Mouse (Mus musculus) myocyte (in vitro differentiated cells): ENCODE data around the gene Arl15. TPM values are rescaled to one million over a fixed set of nuclear protein-coding genes. Genes with fewer than 3 reads are reported as not detected.

Source experiments
- H3K27me3 ChIP-seq: one replicate; pipeline ENCODE4 v1.6.1; 2011; ENCODE audit not compliant: control insufficient read depth, insufficient read depth, insufficient read length
- H3K36me3 ChIP-seq: one replicate; pipeline ENCODE4 v1.6.1; 2011; ENCODE audit not compliant: control insufficient read depth, insufficient read depth
- H3K4me2 ChIP-seq: one replicate; pipeline ENCODE4 v1.6.1; 2011; ENCODE audit warnings: low read depth, control low read depth
- H3K4me3 ChIP-seq: one replicate; pipeline ENCODE4 v1.5.1; 2011; ENCODE audit warnings: mild to moderate bottlenecking, control low read depth, moderate library complexity
- H3K79me2 ChIP-seq: one replicate; pipeline ENCODE4 v1.6.1; 2011; ENCODE audit not compliant: control insufficient read depth, insufficient read depth
- H3ac ChIP-seq: one replicate; pipeline ENCODE4 v1.6.1; 2011; ENCODE audit not compliant: control insufficient read depth, insufficient read length
- CEBPB ChIP-seq: IDR thresholded peaks from 2 replicates; pipeline ENCODE4 v1.6.1; 2011; ENCODE audit warnings: mild to moderate bottlenecking, moderate library complexity; ENCODE audit not compliant: poor library complexity, insufficient read depth, severe bottlenecking
- E2F4 ChIP-seq: IDR thresholded peaks from one replicate; pipeline ENCODE4 v1.6.1; 2011; ENCODE audit warnings: mild to moderate bottlenecking, control low read depth, moderate library complexity; ENCODE audit not compliant: insufficient read depth
- MAX ChIP-seq: IDR thresholded peaks from one replicate; pipeline ENCODE4 v1.6.1; 2011; ENCODE audit warnings: low read depth, mild to moderate bottlenecking, control low read depth
- MYOD1 ChIP-seq, 3 experiments: IDR thresholded peaks; one replicate each; pipeline ENCODE4 v1.6.1; 2011; ENCODE audit warnings: control low read depth in 2 of 3, low read depth in 2 of 3, mild to moderate bottlenecking in 2 of 3, moderate library complexity in 1 of 3; ENCODE audit not compliant: insufficient read length in 2 of 3, control insufficient read depth in 1 of 3
- MYOG ChIP-seq, 3 experiments: IDR thresholded peaks; one replicate each; pipeline ENCODE4 v1.6.1; 2011; ENCODE audit warnings: control low read depth in 2 of 3, low read depth in 2 of 3, mild to moderate bottlenecking in 2 of 3; ENCODE audit not compliant: insufficient read length in 2 of 3, control insufficient read depth in 1 of 3, insufficient read depth in 1 of 3
- POLR2A ChIP-seq: IDR thresholded peaks from one replicate; pipeline ENCODE4 v1.6.1; 2011; ENCODE audit warnings: low read depth, mild to moderate bottlenecking, control low read depth, moderate library complexity; ENCODE audit not compliant: insufficient read length
- POLR2AphosphoS2 ChIP-seq: IDR thresholded peaks from one replicate; pipeline ENCODE4 v1.6.1; 2011; ENCODE audit warnings: low read depth, control low read depth; ENCODE audit not compliant: insufficient read length
- REST ChIP-seq: IDR thresholded peaks from one replicate; pipeline ENCODE4 v1.6.1; 2011; ENCODE audit warnings: mild to moderate bottlenecking, control low read depth, moderate library complexity; ENCODE audit not compliant: insufficient read depth, insufficient read length
- SRF ChIP-seq: IDR thresholded peaks from one replicate; pipeline ENCODE4 v1.6.1; 2011; ENCODE audit warnings: low read depth; ENCODE audit not compliant: control insufficient read depth, insufficient read length
- TCF12 ChIP-seq: IDR thresholded peaks from one replicate; pipeline ENCODE4 v1.6.1; 2011; ENCODE audit warnings: mild to moderate bottlenecking, control low read depth; ENCODE audit not compliant: poor library complexity, insufficient read depth, severe bottlenecking
- TCF3 ChIP-seq: IDR thresholded peaks from one replicate; pipeline ENCODE4 v1.6.1; 2011; ENCODE audit warnings: low read depth, control low read depth; ENCODE audit not compliant: insufficient read length
- USF1 ChIP-seq: IDR thresholded peaks from one replicate; pipeline ENCODE4 v1.6.1; 2011; ENCODE audit warnings: low read depth, mild to moderate bottlenecking, control low read depth, moderate library complexity
- polyA plus RNA-seq: library from polyadenylated mRNA; unstranded; fragments of >200 nt; fragmentation: generic; extraction: Trizol; gene quantifications from one replicate; pipeline ENCODE4 v1.2.1, GENCODE M21; 2012; ENCODE audit warnings: missing spikeins

The Arl15 gene
- polyA plus RNA-seq, 1 experiment = 11.1 TPM

DNA sequence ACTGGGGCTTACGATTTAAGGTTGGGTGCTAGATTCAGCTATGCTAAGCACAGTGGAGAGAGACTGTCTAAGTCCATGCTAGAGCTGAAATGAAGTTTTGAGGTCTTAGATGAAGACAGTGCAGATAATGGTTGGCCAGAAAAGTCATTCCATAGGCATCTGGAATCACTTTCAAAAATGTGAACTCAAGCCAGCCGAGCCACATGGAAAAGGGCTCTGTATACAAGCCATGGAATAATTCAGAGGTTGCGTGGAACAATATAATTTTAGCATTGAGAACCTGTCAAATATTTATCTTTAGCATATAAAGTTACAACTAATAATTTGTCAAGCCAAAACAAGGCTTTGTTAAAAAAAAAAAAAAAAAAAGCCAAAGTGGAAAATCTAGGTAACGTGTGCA lies 182.6 kb downstream of the Arl15 start:
- no peaks in the 10 kb centered on the region for H3K79me2 ChIP-seq
- H3K4me3 ChIP-seq = no peak overlapping the region
- H3ac ChIP-seq = no peak overlapping the region
- no peaks in the 10 kb centered on the region for H3K36me3 ChIP-seq
- no peaks in the 10 kb centered on the region for H3K27me3 ChIP-seq
- no peak overlapping the region for H3K4me2 ChIP-seq
- TF ChIP-seq POLR2A (no peak), E2F4 (no peak), TCF12 (no peak), REST (no peak), MYOD1 (IDR thresholded peaks at IDR 0.05; ENCODE audit: control insufficient read depth in 1 of 3, insufficient read length in 2 of 3, low read depth in 2 of 3) (no peak), USF1 (no peak), TCF3 (no peak)

DNA sequence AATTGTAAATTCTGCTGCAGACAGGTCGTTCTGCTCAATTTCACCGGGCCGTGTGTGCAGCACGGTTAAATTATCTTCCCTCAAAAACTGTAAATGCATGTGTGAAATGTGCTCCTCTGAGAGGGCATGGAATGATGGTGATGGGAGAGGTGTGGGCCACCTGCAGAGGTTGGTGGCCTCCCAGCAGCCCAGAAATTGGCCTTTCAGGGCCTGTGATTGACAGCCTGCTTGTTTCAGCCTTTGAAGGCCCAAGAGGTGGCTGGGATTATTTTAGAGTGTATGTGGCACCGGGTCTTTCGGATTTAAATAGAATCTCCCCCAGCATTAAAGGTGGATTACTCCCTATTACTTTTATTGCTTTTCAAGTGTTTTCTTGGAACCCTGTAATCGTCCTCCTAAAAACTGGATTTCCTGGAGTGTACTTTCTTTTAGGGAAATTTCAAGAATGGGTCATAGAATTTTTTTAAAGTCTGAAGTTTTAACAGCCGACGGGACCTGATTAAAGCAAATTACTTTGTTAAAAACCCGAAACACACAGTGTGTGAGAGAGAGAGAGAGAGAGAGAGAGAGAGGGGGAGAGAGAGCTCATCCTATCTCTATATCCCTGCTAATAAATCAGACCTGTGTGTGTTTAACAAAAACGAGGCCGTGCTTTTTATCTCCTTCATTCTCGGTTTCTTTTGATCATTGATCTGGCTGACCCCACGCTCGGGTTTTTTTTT lies 186.6 kb downstream of the Arl15 start:
- Histone ChIP-seq H3K4me2 (no peak overlapping the region), H3K79me2 (no peaks in the 10 kb centered on the region), H3K4me3 (no peak overlapping the region), H3ac (no peak overlapping the region), H3K36me3 (no peaks in the 10 kb centered on the region), H3K27me3 (no peaks in the 10 kb centered on the region)
- no peak for TF ChIP-seq MYOG (IDR thresholded peaks at IDR 0.05; ENCODE audit: control insufficient read depth in 1 of 3, insufficient read depth in 1 of 3, insufficient read length in 2 of 3, low read depth in 2 of 3)
- no peak for TF ChIP-seq SRF
- TF ChIP-seq E2F4 = no peak
- TF ChIP-seq CEBPB = no peak
- TF ChIP-seq MYOD1 (IDR thresholded peaks at IDR 0.05; ENCODE audit: control insufficient read depth in 1 of 3, insufficient read length in 2 of 3, low read depth in 2 of 3) = no peak
- no peak for TF ChIP-seq TCF3
- no peak for TF ChIP-seq USF1
- TF ChIP-seq POLR2A = no peak
- TF ChIP-seq TCF12 = no peak
- TF ChIP-seq POLR2AphosphoS2 = no peak
- no peak for TF ChIP-seq MAX
- no peak for TF ChIP-seq REST

DNA sequence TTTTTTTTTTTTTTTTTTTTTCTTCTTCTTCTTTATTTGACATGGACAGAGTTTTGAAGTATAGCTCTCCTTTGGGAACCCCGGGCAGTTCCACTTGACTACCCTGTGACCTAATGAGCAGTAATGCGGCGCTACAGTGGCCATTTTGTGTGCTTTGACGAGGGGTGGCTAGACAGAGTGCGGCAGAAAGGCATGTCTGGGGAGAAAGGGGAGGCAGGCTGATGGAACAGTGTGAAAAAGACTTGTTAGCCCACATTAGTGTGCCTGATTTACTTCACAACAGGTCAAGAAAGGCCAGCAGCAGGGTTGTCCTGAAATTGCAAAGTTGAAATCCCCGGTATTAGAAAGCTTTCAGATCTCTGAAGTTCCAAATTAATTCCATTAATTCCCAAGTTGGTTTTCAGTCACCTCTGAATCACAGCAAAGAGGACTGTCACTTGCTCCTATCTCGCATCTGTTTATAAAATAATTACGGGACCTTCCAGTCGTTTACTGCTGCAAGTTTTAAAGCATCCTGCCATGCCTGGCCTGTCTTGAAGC lies 187.2 kb downstream of the Arl15 start:
- Histone ChIP-seq H3K79me2 (no peaks in the 10 kb centered on the region), H3K27me3 (no peaks in the 10 kb centered on the region), H3K36me3 (no peaks in the 10 kb centered on the region), H3K4me2 (no peak overlapping the region), H3ac (no peak overlapping the region), H3K4me3 (no peak overlapping the region)
- TF ChIP-seq MAX = no peak
- no peak for TF ChIP-seq MYOG (IDR thresholded peaks at IDR 0.05; ENCODE audit: control insufficient read depth in 1 of 3, insufficient read depth in 1 of 3, insufficient read length in 2 of 3, low read depth in 2 of 3)
- TF ChIP-seq USF1 = no peak
- no peak for TF ChIP-seq E2F4
- no peak for TF ChIP-seq POLR2A
- no peak for TF ChIP-seq TCF12
- TF ChIP-seq MYOD1 (IDR thresholded peaks at IDR 0.05; ENCODE audit: control insufficient read depth in 1 of 3, insufficient read length in 2 of 3, low read depth in 2 of 3) = no peak
- TF ChIP-seq TCF3 = no peak
- TF ChIP-seq POLR2AphosphoS2 = no peak
- TF ChIP-seq CEBPB = no peak
- no peak for TF ChIP-seq REST
- TF ChIP-seq SRF = no peak

DNA sequence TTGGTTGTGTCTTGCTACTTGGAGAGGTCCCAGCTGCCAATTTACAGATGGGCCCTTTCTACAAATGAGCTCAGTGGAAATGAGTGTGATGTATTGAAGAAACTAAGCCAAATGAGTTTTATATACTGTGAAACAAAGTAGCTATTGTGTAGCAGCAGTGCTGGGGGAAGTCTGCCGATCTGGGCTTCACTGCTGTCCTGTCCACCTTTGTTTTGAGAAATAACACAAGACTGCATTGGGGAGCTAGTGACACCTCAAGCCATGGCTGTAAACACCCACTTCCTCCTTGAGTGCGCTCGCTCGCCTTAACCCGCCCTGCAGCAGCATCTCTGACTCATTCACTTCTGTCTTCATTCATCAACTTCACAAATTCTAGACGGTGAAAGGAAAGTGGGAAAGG lies 189.3 kb downstream of the Arl15 start:
- H3K4me3 ChIP-seq = no peak overlapping the region

More for the DNA sequence above, 189.3 kb downstream of the Arl15 start:
- no peaks in the 10 kb centered on the region for H3K79me2 ChIP-seq
- no peaks in the 10 kb centered on the region for H3K36me3 ChIP-seq
- no peaks in the 10 kb centered on the region for H3K27me3 ChIP-seq
- no peak for TF ChIP-seq MAX
- no peak for TF ChIP-seq REST
- TF ChIP-seq CEBPB = no peak
- TF ChIP-seq TCF12 = no peak
- TF ChIP-seq E2F4 = no peak
- no peak for TF ChIP-seq MYOD1 (IDR thresholded peaks at IDR 0.05; ENCODE audit: control insufficient read depth in 1 of 3, insufficient read length in 2 of 3, low read depth in 2 of 3)
- TF ChIP-seq POLR2AphosphoS2 = no peak
- no peak for TF ChIP-seq USF1
- TF ChIP-seq SRF = no peak
- no peak for TF ChIP-seq MYOG (IDR thresholded peaks at IDR 0.05; ENCODE audit: control insufficient read depth in 1 of 3, insufficient read depth in 1 of 3, insufficient read length in 2 of 3, low read depth in 2 of 3)
- H3ac ChIP-seq = no peak overlapping the region
- no peak overlapping the region for H3K4me2 ChIP-seq
